Mouse (Mus musculus) kidney, adult 2 months (tissue): ENCODE measurements around the gene Efcab11. TPM values are rescaled to one million over a fixed set of nuclear protein-coding genes. Genes with fewer than 3 reads are reported as not detected.

Source experiments
- DNase-seq: peaks from one replicate; pipeline ENCODE4 v3.0.0; 2021
- H3K27ac ChIP-seq: fragments of 200-500 bp; 2 replicates; pipeline ENCODE4 v1.5.1; 2012; ENCODE audit warnings: low read depth, low read length, control low read depth, inconsistent platforms; ENCODE audit not compliant: insufficient read depth
- H3K27me3 ChIP-seq: fragments of 200-500 bp; replicated peaks from 2 replicates; pipeline ENCODE4 v1.6.1; 2012; ENCODE audit warnings: mild to moderate bottlenecking, moderate library complexity, low read length, inconsistent platforms; ENCODE audit not compliant: control insufficient read depth, insufficient read depth
- H3K36me3 ChIP-seq: fragments of 200-500 bp; 2 replicates; pipeline ENCODE4 v1.6.1; 2012; ENCODE audit warnings: mild to moderate bottlenecking, moderate library complexity, low read length, inconsistent platforms; ENCODE audit not compliant: control insufficient read depth, insufficient read depth
- H3K4me1 ChIP-seq: fragments of 200-500 bp; 2 replicates; pipeline ENCODE4 v1.6.1; 2011; ENCODE audit warnings: low read length; ENCODE audit not compliant: control insufficient read depth, insufficient read depth
- H3K4me3 ChIP-seq: fragments of 200-500 bp; 2 replicates; pipeline ENCODE4 v1.5.1; 2011; ENCODE audit warnings: mild to moderate bottlenecking, low read depth, low read length, control low read depth; ENCODE audit not compliant: insufficient read depth
- CTCF ChIP-seq: fragments of 200-500 bp; conservative IDR thresholded peaks from 2 replicates; pipeline ENCODE4 v1.5.1; 2011; ENCODE audit warnings: low read depth, mild to moderate bottlenecking, control low read depth, low read length, moderate library complexity, mixed read lengths; ENCODE audit not compliant: insufficient read depth, insufficient read length
- POLR2A ChIP-seq: fragments of 200-500 bp; IDR thresholded peaks from one replicate; pipeline ENCODE4 v1.6.1; 2011; ENCODE audit warnings: low read depth, low read length, control low read depth
- WGBS: fragments of 180-500 bp; shearing (Covaris S2); methylation state at CpG from one replicate; pipeline ENCODE4 v1.1.7; 2018; 5-methylcytosine and 5-hydroxymethylcytosine counted together
- polyA plus RNA-seq: library from polyadenylated mRNA; depleted of rRNA; stranded (reverse); fragments of >200 nt; gene quantifications from 2 replicates; pipeline ENCODE4 v1.2.3, GENCODE M21; 2012; rRNA removed

Efcab11 gene
- 0.24 and 0.25 TPM in 2 replicates for polyA plus RNA-seq

DNA sequence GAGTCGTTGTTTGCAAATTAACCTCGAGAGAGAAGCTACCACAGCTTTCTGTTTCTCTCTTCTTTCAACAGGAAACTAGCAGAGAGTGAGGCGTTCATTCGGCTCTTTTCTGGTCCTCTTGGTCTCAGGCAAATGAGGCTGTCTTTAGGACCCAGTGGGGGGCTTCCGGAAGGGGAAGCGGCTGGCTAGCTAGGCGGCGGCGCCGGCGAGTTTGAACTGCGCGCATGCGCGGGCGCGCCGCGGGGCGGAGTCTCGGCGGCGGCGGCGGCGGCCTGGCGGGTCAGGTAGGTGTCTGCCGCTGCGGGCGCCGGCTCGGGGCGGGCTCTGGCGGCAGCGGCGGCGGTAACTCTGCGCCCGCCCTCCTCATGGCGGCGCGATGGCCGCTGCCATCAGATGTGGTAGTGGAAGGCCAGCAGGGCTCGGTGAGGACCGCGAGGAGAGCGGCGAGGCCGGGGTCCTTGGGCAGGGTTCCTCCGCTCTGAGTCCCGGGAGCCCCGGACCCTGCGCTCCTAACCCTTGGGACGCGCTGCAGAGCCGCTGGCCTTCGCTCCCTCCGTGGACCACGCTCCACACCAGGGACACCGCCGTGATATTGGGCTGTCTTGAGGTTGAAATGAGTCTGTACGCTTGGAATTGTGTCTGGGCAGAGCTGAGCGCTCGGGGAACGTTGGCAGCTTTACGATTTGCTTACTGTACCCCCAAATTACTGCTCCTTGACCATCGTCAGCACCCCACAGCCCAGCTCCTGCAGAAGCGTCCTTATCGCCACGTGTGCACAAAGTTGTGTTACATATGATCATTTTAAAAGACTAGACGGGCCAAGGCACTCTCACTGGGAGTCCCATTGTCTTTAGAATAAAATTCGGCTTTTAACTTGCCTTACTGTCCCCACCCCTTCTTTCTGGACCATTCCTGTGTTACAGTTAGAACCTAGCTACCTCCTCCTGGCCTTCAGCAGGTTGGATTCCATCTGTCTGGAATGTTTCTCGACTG is at the start of gene Efcab11, which contains the start of gene Tdp1:
Gene Efcab11 (minus strand): TSS at position 171 of the 993 bp plus-strand sequence.
Gene Tdp1 (plus strand): TSS at position 249 of the 993 bp plus-strand sequence.
- no peaks in the 10 kb centered on the region for H3K27me3 ChIP-seq
- H3K36me3 ChIP-seq, result no peaks in the 10 kb centered on the region
- TF ChIP-seq POLR2A (no peak), CTCF (no peak)
- peak within 1 kb of the TSS; percentile 65 for H3K4me3 ChIP-seq
- peaks cover 3% of the 10 kb centered on the region; the same call in 1 of the 2 replicates for H3K4me1 ChIP-seq
- DNase-seq, result peak; percentile 95
- under 1% methylated on average over 73 of the region's 73 CpGs for WGBS
- peak within 1 kb of the TSS; percentile 41 for H3K27ac ChIP-seq

DNA sequence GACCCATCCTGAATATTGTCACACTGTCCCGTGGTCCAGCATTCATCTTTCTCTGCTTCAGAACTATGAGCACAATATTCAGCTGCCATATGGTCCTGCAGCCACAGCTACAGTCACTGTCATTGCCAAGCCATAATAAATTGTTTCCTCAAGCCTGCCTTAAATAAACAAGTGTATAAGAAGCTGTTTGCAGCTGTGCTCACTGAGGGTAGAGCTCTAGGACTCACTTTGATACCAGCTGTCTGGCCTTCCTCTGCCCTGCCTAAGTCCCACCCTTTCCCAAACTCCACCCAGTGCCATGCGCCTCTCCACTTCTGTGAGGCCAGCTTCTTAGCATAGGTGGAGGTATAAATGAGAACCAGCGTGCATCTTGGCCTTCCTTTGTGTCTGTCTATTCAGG is 49.4 kb upstream of the Efcab11 start:
- Histone ChIP-seq H3K4me1 (no peaks in the 10 kb centered on the region), H3K36me3 (no peaks in the 10 kb centered on the region; the same call in 1 of the 2 replicates), H3K4me3 (no peak overlapping the region), H3K27me3 (no peaks in the 10 kb centered on the region), H3K27ac (no peak overlapping the region)
- TF ChIP-seq POLR2A, result no peak
- TF ChIP-seq CTCF, result no peak
- 88% methylated on average over 3 of the region's 3 CpGs for WGBS
- no peak for DNase-seq

DNA sequence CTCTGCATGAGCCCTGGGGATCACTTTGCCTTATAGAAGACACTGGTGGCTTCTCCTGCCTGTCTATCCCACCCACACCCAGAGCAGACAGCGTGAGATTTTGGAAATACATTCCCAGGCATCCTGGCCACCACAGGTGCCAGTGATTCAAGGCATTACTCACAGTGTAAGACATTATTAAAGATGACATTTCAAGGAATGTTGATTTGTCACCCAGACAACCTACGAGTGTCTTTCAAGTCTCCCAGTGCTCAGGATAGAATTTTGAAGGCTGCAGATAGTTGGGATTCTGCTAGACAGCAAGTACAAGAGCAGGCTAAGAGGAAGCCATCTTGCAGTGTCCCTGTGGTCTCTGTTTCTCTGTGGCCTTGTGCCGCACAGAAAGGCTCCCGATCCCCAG is 48.0 kb upstream of the Efcab11 start:
- Histone ChIP-seq H3K27ac (no peak overlapping the region), H3K4me1 (no peaks in the 10 kb centered on the region), H3K4me3 (no peak overlapping the region), H3K27me3 (no peaks in the 10 kb centered on the region), H3K36me3 (no peaks in the 10 kb centered on the region; the same call in 1 of the 2 replicates)
- 97% methylated on average over 4 of the region's 4 CpGs for WGBS
- TF ChIP-seq POLR2A (no peak), CTCF (no peak)
- no peak for DNase-seq

DNA sequence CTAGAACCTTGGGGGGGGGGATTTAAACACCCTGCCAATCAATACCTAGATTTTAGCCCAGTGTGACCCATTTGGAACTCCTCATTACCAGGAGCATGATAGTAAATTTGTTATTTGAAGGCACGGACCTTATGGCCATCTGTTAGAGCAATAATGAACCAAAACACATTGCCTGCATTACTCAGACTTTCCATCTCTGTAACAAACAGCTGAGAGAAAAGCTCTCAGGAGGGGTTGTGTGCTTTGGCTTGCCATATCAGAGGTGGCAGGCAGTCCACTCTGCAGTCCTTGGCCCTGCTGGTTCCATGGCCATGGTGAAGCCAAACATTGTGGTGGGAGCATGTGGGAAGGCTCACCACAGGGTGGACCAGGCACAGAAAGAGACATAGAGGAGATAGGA is 44.9 kb upstream of the Efcab11 start:
- no peaks in the 10 kb centered on the region for H3K4me1 ChIP-seq
- no peak overlapping the region for H3K4me3 ChIP-seq
- no peak for DNase-seq
- TF ChIP-seq CTCF (no peak), POLR2A (no peak)
- no peaks in the 10 kb centered on the region; the same call in 1 of the 2 replicates for H3K36me3 ChIP-seq
- no peak overlapping the region for H3K27ac ChIP-seq
- WGBS, result 83% methylated on average over 1 of the region's 1 CpGs
- no peaks in the 10 kb centered on the region for H3K27me3 ChIP-seq

DNA sequence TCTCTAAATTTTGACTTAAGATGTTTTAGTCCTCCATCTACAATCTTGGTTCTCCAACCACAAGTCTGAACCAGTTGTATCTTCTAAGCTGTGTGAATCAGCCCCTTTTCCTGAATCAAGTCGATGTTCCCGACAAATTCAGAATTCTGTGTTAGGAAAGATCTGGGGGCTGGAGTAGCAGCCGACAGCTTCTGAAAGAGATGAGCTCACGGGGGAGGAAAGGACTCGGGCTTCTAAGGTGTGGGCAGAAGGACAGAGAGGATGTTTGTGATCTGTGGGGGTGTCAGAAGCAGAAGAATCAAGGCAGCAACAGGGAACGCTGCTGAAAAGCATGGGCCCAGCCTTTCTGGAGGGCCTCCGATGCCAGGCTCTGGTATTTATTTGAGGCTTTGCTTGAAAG is 44.1 kb upstream of the Efcab11 start:
- no peak overlapping the region for H3K4me3 ChIP-seq
- no peaks in the 10 kb centered on the region; the same call in 1 of the 2 replicates for H3K36me3 ChIP-seq
- H3K4me1 ChIP-seq, result no peaks in the 10 kb centered on the region
- no peaks in the 10 kb centered on the region for H3K27me3 ChIP-seq
- H3K27ac ChIP-seq, result no peak overlapping the region
- no peak for TF ChIP-seq CTCF
- DNase-seq, result no peak
- WGBS, result 86% methylated on average over 7 of the region's 7 CpGs

DNA sequence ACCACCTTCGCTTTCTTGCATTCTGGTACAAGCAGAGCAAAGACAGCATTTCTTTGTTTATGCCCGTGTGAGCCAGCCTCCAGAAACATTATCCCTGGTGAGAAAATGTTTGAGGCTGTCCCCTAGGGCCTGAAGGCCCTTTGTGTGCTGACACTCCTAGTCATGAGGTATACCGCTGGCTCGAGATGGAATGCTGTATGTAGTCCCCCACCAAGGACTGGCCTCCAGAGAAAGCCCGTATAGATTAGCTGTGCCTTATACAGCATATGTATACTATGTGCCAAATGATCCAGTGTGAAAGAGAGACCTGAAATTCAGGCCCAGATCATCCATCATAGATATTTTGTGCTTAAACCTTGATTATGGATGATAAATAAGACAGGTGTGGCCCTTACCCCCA is 39.5 kb upstream of the Efcab11 start:
- Histone ChIP-seq H3K27me3 (no peaks in the 10 kb centered on the region), H3K4me3 (no peak overlapping the region), H3K27ac (no peak overlapping the region), H3K4me1 (peaks cover 3% of the 10 kb centered on the region; the same call in 1 of the 2 replicates), H3K36me3 (no peaks in the 10 kb centered on the region)
- TF ChIP-seq POLR2A (no peak), CTCF (no peak)
- 88% methylated on average over 5 of the region's 5 CpGs for WGBS
- no peak for DNase-seq

DNA sequence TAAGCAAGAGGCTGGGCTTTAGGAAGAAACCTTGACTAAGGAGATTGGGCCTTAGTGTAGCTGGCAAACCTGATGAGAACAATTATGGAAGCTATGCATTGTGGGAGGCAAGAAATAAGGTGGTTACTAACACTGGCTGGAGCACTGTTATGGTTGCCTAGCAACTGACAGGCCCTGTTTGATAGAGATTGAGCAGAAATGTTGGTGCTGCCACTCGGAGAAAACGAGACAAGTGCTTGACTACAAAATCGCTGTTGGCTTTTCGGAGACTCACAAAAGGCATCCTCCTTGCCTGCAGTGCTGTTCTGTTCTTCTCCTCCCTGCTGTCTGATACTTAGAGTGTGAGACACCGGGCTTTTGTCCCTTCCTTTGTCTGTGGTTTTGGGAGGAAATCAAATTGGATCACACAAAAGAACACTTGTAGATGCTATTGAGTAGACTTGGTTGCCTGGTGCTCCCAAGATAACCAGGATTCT is 38.9 kb upstream of the Efcab11 start:
- 87% methylated on average over 5 of the region's 5 CpGs for WGBS
- no peak for DNase-seq
- TF ChIP-seq CTCF (no peak), POLR2A (no peak)
- no peaks in the 10 kb centered on the region for H3K27me3 ChIP-seq
- no peak overlapping the region for H3K27ac ChIP-seq
- no peaks in the 10 kb centered on the region for H3K36me3 ChIP-seq
- peaks cover 3% of the 10 kb centered on the region; the same call in 1 of the 2 replicates for H3K4me1 ChIP-seq
- no peak overlapping the region for H3K4me3 ChIP-seq
